Mouse (Mus musculus) liver, adult 2 months (tissue): ENCODE measurements around the gene Stox2. TPM values are rescaled to one million over a fixed set of nuclear protein-coding genes. Genes with fewer than 3 reads are reported as not detected.
A peak's percentile ranks its signal among the peaks of the same experiment; 100 is the strongest.

Source experiments
- DNase-seq: peaks from one replicate; pipeline ENCODE4 v3.0.0-alpha.2; 2011; ENCODE audit warnings: low read depth, low spot score; ENCODE audit errors: extremely low read depth
- H3K27ac ChIP-seq: fragments of 200-500 bp; replicated peaks from 2 replicates; pipeline ENCODE4 v1.5.1; 2012; ENCODE audit warnings: low read depth, mild to moderate bottlenecking, control low read depth, inconsistent platforms, low read length; ENCODE audit not compliant: insufficient read depth
- H3K27me3 ChIP-seq: fragments of 200-500 bp; 2 replicates; pipeline ENCODE4 v1.6.1; 2012; ENCODE audit warnings: mild to moderate bottlenecking, moderate library complexity, low read length, inconsistent platforms; ENCODE audit not compliant: control insufficient read depth, insufficient read depth
- H3K36me3 ChIP-seq: fragments of 200-500 bp; 2 replicates; pipeline ENCODE4 v1.6.1; 2012; ENCODE audit warnings: low read length, inconsistent platforms; ENCODE audit not compliant: control insufficient read depth, insufficient read depth
- H3K4me1 ChIP-seq: fragments of 200-500 bp; 2 replicates; pipeline ENCODE4 v1.6.1; 2011; ENCODE audit warnings: low read length; ENCODE audit not compliant: control insufficient read depth, insufficient read depth
- H3K4me3 ChIP-seq: fragments of 200-500 bp; 2 replicates; pipeline ENCODE4 v1.5.1; 2011; ENCODE audit warnings: low read depth, mild to moderate bottlenecking, control low read depth, low read length, moderate library complexity; ENCODE audit not compliant: insufficient read depth
- H3K79me2 ChIP-seq: fragments of 200-500 bp; 2 replicates; pipeline ENCODE4 v1.6.1; 2012; ENCODE audit warnings: inconsistent platforms, mild to moderate bottlenecking, low read length, moderate library complexity; ENCODE audit not compliant: control insufficient read depth, insufficient read depth
- H3K9ac ChIP-seq: fragments of 200-500 bp; 2 replicates; pipeline ENCODE4 v1.6.1; 2012; ENCODE audit warnings: low read depth, mild to moderate bottlenecking, control low read depth, inconsistent platforms, low read length
- CTCF ChIP-seq: fragments of 200-500 bp; IDR thresholded peaks from 2 replicates; pipeline ENCODE4 v1.5.1; 2011; ENCODE audit warnings: low read depth, low read length, control low read depth
- POLR2A ChIP-seq: fragments of 200-500 bp; IDR thresholded peaks from 2 replicates; pipeline ENCODE4 v1.6.1; 2011; ENCODE audit warnings: low read length, control low read depth; ENCODE audit not compliant: insufficient read depth; ENCODE audit errors: extremely low read depth
- WGBS: fragments of 180-500 bp; shearing (Covaris S2); methylation state at CpG from one replicate; pipeline ENCODE4 v1.1.7; 2018; 5-methylcytosine and 5-hydroxymethylcytosine counted together
- polyA plus RNA-seq: library from polyadenylated mRNA; depleted of rRNA; stranded (reverse); fragments of >200 nt; gene quantifications from 2 replicates; pipeline ENCODE4 v1.2.3, GENCODE M21; 2012
- total RNA-seq: library from RNA; depleted of rRNA; stranded (reverse); fragments of >200 nt; gene quantifications from 2 replicates; pipeline ENCODE4 v1.2.3, GENCODE M21; 2014

The Stox2 gene
- total and polyA plus RNA-seq, 2 experiments = 0.26 to 1.0 TPM

- Histone ChIP-seq H3K4me3 (no peak overlapping the region), H3K9ac (no peak overlapping the region), H3K36me3 (no peaks in the 10 kb centered on the region), H3K79me2 (no peaks in the 10 kb centered on the region), H3K27ac (no peak overlapping the region), H3K4me1 (no peaks in the 10 kb centered on the region), H3K27me3 (0 out of 2 replicates have a peak, but pooled peaks cover 4% of the 10 kb centered on the region)
- 95% methylated on average over 1 of the region's 2 CpGs for WGBS
- DNase-seq = no peak
- TF ChIP-seq POLR2A = no peak
- no peak for TF ChIP-seq CTCF
Observed at GRCm38 (mm10) chr8:47404852-47405251, 41.3 kb downstream of the Stox2 start.

- no peak overlapping the region for H3K4me3 ChIP-seq
- no peak for TF ChIP-seq CTCF
- TF ChIP-seq POLR2A = no peak
- H3K36me3 ChIP-seq = no peaks in the 10 kb centered on the region
- no peak for DNase-seq
- H3K27ac ChIP-seq = no peak overlapping the region
- no peaks in the 10 kb centered on the region for H3K79me2 ChIP-seq
- H3K27me3 ChIP-seq = no peaks in the 10 kb centered on the region
- H3K9ac ChIP-seq = no peak overlapping the region
- 37% methylated on average over 7 of the region's 7 CpGs for WGBS
- no peaks in the 10 kb centered on the region for H3K4me1 ChIP-seq
Observed at GRCm38 (mm10) chr8:47392927-47393326, 53.2 kb downstream of the Stox2 start.

GRCm38 (mm10) chr8:47392290-47392689 is 53.9 kb downstream of the Stox2 start:
- Histone ChIP-seq H3K27ac (no peak overlapping the region), H3K79me2 (no peaks in the 10 kb centered on the region), H3K27me3 (no peaks in the 10 kb centered on the region), H3K4me3 (no peak overlapping the region), H3K9ac (no peak overlapping the region), H3K4me1 (no peaks in the 10 kb centered on the region), H3K36me3 (no peaks in the 10 kb centered on the region)
- no peak for TF ChIP-seq POLR2A
- TF ChIP-seq CTCF = no peak
- 87% methylated on average over 18 of the region's 18 CpGs for WGBS
- DNase-seq = no peak

- Histone ChIP-seq H3K36me3 (no peaks in the 10 kb centered on the region), H3K4me3 (no peak overlapping the region), H3K79me2 (no peaks in the 10 kb centered on the region), H3K9ac (no peak overlapping the region), H3K27ac (no peak overlapping the region), H3K4me1 (no peaks in the 10 kb centered on the region), H3K27me3 (no peaks in the 10 kb centered on the region)
- TF ChIP-seq POLR2A = no peak
- no peak for TF ChIP-seq CTCF
- WGBS = 88% methylated on average over 10 of the region's 10 CpGs
- no peak for DNase-seq
Observed at GRCm38 (mm10) chr8:47391844-47392243, 54.3 kb downstream of the Stox2 start.

- no peaks in the 10 kb centered on the region for H3K27me3 ChIP-seq
- H3K79me2 ChIP-seq = no peaks in the 10 kb centered on the region
- TF ChIP-seq CTCF (no peak), POLR2A (no peak)
- H3K36me3 ChIP-seq = no peaks in the 10 kb centered on the region
- no peak overlapping the region for H3K9ac ChIP-seq
- 17% methylated on average over 3 of the region's 3 CpGs for WGBS
- no peak for DNase-seq
- H3K4me3 ChIP-seq = no peak overlapping the region
- H3K4me1 ChIP-seq = no peaks in the 10 kb centered on the region
- no peak overlapping the region for H3K27ac ChIP-seq
Observed at GRCm38 (mm10) chr8:47389430-47389829, 56.7 kb downstream of the Stox2 start.

GRCm38 (mm10) chr8:47388171-47388570 is 58.0 kb downstream of the Stox2 start:
- DNase-seq = no peak
- H3K4me3 ChIP-seq = no peak overlapping the region
- H3K36me3 ChIP-seq = no peaks in the 10 kb centered on the region
- H3K27ac ChIP-seq = peak overlapping the region; percentile 37; the same call in 1 of the 2 replicates
- H3K9ac ChIP-seq = no peak overlapping the region
- TF ChIP-seq POLR2A (no peak), CTCF (no peak)
- no peaks in the 10 kb centered on the region for H3K79me2 ChIP-seq
- H3K27me3 ChIP-seq = no peaks in the 10 kb centered on the region
- H3K4me1 ChIP-seq = no peaks in the 10 kb centered on the region
- 74% methylated on average over 12 of the region's 12 CpGs for WGBS
